Mouse (Mus musculus) lung, postnatal 25 days (tissue): ENCODE measurements around the gene Olfr313.
"Not testable (repeated sequence)": the region's sequence is repeated elsewhere in the genome, so short reads cannot be mapped to it uniquely, and the experiment has no call there.

Experiments used
- DNase-seq: peaks from one replicate; pipeline ENCODE4 v3.0.0; 2022; ENCODE audit warnings: low spot score

Olfr313 gene

DNA sequence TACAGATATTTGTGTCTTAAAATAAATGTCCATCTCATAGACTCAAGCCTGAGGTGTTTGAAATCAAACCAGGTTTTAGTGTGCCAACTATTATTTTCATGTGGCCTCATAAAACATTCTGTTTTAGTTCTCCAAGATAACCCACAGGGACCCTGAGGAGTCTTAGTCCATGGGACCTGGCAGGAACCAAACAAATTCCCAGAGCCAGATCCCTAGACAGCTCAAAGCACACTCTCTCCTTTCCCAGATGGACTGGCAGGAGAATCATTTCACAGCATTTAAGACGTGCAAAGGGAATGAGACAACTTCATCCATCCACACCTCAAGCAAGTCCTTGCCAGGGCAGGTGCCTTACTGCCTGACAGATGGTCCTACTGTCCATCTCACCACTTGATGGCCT is at the start of gene Olfr313:
Olfr313 (plus strand) TSS at position 301 of the 400 bp plus-strand sequence.
- DNase-seq, result not testable (repeated sequence)

DNA sequence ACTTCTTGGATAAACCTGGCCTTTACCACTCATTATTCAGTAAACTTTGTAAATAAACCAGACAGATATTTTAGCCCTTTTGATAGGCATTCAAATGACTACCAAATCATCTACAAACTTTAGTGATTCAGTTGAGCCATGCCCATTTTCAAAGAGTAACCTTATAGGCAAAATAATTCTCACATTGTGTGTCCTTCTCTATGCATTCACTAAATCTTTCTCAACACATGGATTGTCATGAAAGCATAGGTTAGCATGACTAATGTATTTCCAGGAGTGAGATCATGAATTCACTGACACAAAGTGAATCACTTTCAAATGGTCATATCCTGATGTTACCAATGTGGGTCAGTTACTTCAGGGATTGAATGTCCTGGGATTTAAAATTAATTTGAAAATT is 41.9 kb upstream of the Olfr313 start, which contains the start of gene Olfr315:
Olfr315 (plus strand) TSS at position 301 of the 400 bp plus-strand sequence.
- DNase-seq, result no peak

DNA sequence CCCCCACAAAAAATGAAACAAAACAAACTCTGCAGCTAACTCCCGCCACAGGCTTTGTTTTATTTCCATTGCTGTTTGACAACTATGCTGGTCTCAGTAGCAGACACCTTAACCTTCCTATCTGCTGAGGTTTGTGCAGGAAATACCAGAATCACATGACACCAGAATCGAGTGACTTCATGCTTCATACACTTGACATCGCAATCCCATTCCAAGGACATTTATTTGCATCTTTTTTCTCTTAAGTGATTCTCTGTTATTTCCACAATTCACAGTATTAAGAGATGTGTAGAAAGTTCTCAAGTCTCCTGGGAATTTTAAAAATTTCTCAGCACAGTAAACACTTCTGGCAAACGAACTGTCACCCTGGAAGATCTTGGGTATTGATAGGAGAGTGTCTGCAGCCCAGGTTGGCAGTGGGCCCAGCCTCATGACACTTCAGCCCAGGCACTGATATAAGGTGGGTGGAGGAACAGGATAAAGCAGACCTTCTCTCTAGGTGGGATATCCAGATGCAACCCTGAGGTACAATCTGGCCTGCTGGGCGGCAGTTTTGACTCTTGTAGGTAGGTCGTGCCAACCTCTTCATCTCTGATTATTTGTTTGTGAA is 32.2 kb upstream of the Olfr313 start, which contains the start of gene Olfr314:
Olfr314 (plus strand) TSS at position 473 of the 610 bp plus-strand sequence.
- no peak for DNase-seq

DNA sequence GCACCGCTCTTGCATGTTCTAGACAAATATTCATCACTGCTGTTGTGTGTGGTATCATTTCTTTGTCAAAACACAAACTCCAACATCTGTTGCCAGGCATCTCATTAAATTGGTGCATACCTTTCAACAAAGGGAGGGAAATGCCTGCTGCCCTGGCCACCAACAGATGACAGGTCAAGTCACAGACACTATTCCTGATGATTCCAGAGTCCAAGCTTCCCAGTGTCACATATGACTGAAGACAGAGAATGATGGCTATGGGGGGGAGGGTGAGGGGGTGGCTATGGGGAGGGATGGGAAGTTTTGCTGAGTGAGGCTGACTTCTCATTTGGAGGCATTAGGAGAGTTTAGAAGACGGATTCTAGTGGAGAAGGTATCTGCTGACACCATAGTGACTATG is 30.6 kb upstream of the Olfr313 start:
- DNase-seq, result no peak

DNA sequence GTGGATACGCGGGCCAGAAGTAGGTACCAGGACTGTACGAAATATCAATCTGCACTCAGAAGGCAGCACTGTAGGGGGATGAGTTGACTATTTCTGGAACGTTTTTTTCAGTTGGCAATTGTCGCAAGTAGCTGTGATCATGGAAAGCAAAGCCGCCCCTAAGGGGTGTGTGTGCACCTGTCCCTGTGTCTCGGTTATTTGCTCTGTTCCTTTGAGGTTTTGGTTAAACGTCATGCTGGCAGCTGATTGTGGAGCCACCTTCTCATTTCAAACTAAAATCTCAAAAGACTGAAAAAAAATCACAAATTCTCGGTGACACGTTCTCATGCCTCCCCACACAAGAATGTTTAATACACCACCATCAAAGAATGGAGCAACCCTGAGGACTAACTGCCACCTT is 27.1 kb upstream of the Olfr313 start:
- DNase-seq, result no peak

DNA sequence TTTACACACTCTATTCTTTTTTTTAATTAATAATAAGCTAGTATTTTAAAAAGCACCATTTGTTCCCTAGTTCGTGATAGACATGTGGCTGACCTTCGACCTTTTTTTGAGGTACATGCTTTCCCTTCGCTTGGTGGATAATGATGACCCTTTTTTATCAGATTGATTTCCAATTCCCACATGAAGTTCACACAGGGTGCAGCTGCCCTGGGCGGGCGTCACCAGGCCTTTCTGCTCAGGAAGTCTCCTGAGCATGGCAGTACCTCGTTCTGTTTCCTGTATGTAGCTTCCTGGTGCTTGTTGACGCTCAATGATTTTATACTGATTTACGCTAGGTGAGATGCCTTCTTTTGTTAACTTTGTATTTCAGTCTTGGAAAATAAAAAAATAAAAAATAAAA is 26.5 kb upstream of the Olfr313 start:
- no peak for DNase-seq

DNA sequence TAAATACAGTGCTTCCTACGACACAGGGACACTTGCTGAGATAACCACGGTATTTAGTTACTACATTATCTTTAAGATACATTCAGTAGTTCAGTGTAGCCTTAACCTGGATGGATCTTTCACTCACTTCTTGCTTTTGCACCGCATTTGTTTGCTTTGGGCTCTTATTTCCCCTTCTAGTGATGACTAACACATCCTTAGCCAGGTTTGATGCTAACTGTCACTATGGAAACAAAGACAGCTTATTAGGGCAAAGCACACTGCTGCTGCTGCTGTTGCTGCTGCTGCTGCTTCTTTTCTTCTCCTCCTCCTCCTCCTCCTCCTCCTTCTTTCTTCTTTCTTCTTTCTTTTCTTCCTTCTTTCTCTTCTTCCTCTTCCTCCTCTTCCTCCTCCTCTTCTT is 25.3 kb upstream of the Olfr313 start:
- DNase-seq, result no peak

DNA sequence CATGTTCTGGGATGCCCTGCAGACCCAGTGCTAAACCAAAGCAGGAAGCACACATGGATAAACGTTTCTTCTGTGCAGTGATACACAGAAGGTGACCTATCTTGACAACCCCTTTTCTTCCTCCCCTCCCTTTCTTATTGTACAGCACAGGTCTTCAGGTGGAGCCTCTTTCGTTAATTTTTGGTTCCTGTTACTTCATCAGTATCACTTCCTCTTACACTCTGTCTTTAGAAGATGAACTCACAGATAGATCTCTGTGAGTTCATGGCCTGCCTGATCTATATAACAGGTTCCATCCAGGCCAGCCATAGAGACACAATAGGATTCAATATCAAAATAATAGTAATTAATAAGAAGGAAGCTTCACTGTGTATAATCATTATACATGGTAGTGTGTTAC is 24.7 kb upstream of the Olfr313 start:
- DNase-seq, result no peak

DNA sequence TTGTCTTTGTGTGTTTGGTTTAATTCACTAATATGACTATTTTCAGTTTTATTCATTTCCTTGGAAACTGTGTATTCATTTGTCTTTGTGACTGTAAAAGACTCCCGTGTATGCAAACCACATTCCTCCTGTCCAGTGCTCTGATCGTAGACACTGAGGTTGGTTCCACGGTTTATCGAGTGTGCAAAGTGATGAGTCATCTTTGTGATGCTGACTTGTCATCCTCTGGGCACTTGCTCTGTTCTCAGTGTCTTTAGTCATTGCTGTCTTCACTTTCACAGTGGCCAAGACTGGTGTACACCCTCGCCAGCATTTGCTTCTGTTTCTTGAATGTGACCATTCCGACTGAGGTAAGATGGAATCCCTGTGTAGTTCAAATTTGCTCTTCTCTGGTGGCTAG is 24.2 kb upstream of the Olfr313 start:
- no peak for DNase-seq

DNA sequence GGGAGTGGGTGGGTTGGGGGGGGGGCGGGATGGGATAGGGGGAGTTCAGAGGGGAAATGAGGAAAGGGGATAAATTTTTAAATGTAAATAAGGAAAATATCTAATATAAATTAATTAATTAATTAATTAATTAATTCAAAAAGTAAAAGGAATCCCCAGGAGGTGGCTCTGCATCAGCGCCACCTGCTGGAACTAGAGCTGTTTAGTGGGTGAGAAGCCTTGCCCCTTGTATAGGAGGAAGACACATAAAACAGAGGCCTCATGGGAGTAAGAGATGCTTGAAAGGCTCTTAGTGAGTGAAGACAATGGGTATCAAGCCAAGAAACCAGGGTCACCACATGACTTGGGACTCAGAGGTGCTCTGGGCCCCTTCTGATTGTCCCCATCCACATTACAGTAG is 18.9 kb upstream of the Olfr313 start:
- no peak for DNase-seq

DNA sequence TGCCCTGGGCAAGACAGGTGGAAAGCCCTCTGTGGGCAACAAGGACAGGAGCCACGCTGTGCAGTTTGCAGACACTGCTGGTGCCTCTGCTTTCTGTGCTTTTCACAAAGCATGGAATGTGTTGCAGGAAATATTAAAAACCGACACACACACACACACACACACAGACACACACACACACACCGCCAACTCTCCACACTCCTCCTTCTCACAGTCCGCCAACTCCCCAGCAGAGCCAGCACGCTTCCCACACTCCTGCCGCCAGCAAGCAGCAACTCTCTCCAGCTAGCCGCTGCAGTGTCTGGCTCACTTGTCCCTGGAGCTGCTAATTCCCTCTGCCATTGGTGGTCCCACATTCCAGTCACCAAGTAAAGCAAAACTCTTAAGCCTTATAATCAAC is 17.9 kb upstream of the Olfr313 start:
- no peak for DNase-seq

DNA sequence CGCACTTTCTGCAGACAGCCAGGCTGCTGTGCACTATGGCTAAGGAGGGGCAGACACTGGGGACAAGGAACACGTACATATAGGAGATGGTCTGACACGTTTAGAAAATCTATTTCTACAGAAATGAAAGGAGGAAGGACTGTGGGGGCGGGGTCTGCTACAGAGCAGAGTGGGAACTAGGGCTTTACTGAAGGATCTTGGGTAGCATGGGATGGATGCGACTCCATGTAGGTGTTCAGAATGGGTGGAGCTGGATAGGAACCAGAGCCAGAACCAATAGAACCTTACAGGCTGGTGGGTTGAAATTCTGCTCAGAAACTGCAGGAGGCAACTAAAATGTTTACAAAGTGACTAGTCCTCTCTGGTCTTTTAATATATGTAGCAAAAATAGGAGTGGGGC is 15.1 kb upstream of the Olfr313 start:
- no peak for DNase-seq

DNA sequence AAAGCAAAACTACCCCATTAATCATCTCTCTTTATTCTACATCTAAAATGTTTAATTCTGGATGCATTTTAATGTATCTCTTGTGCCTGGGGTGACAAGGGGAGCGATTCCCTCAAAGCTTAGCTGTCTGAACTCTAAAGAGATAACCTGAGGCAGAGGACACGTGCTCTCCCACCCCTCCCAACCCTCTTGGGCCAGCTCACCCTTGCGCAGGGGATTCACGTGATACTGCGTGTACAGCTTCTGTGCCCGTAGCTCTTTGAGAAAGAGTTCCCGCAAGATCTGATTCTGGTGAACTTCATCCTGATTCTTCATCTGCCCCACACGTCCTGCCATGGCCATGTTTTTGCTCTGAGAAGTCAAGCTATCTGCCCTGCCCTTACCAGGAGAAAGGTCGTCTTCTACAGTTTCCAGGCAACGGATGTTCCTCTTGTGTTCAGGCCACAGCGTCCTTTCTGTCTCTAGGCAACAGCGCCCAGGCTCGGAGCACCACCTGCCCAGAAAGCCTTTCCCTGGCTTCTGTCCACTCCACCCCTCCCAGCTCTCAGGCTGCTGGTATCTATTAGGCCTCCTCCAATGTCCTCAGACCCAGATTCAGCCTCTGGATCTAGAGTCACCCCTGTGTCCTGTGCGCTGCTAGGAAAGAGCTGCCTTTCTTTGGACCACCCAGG is 13.1 kb upstream of the Olfr313 start, which contains the start of gene Fam183b:
Fam183b (minus strand) TSS at position 403 of the 671 bp plus-strand sequence.
- no peak for DNase-seq

DNA sequence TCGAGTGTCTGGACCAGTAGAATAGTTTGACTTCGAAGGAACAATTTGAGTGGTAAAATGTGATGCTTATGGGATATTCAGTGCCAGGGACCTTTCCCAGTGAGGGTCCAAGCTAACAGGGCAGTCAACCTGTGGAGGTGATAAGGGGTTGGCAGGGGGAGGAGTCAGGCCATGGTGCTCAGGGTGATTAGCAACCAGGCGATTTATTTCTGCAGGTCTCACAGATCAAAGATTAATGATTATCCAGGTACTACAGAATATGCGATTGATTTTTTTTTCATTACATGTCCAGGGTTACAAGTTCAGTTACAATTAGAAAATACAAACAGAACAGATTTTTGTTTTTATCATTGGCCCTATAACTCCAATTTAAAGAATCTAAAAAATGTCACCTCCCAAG is 10.9 kb upstream of the Olfr313 start:
- no peak for DNase-seq

DNA sequence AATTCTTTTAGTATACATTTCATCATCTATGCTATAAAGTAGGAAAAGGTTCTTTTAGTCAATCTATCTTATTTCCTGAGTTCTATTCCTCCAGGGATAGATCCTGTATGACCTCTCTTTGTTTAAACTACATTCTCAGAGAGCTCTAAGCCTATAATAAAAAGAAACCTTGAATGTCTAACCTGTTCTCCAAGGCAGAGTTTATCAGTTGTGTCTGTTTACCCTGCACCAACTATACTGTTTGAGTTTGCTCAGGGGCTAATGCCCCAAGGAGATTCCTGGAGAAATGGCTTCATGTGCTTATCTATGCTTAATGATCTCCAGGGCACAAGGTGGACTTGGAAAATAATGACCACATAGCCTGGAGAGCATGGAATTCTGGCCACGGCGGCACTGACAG is 10.4 kb upstream of the Olfr313 start:
- DNase-seq, result no peak

DNA sequence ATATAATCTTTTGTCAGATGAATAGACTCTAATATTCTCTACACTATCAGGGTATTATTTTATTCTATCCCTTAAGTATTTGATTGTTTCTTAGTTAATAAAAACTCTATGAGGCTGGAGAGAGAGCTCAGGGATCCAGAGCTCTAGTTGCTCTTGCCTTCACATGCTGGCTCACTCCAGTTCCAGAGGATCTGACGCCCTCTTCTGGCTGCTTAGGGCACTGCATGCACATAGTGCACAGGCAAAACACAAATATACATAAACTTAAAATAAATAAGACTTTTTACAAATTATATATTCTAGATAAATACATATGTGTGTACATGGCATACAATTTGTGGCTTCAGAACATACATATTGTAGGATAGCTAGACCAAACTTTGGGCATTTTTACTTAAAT is 2.8 kb upstream of the Olfr313 start:
- no peak for DNase-seq

DNA sequence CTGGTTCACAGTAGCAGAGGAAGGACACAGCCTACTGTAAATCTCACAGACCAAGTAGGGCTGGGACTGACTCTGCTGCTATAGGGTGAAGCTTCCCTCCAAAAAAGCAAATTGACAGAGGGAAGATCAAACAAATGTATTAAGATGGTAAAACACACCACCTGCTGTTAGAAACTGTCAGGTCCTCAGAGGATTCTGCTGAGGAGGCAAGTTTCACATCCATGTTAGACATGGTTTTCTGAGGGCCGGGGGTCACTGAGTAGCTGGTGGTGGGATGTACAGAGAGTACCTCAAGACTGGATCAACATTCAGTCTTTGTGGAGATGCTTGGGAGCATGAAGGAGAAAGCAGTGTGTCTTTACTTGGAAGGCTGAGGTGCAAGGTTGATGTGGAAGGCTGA is 876 bp downstream of the Olfr313 start:
- DNase-seq, result no peak

DNA sequence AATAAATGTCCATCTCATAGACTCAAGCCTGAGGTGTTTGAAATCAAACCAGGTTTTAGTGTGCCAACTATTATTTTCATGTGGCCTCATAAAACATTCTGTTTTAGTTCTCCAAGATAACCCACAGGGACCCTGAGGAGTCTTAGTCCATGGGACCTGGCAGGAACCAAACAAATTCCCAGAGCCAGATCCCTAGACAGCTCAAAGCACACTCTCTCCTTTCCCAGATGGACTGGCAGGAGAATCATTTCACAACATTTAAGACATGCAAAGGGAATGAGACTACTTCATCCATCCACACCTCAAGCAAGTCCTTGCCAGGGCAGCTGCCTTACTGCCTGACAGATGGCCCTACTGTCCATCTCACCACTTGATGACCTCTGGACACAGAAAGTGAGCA is 14.1 kb downstream of the Olfr313 start, which contains the start of gene Olfr312:
Olfr312 (plus strand) TSS at position 301 of the 400 bp plus-strand sequence.
- DNase-seq, result not testable (repeated sequence)

DNA sequence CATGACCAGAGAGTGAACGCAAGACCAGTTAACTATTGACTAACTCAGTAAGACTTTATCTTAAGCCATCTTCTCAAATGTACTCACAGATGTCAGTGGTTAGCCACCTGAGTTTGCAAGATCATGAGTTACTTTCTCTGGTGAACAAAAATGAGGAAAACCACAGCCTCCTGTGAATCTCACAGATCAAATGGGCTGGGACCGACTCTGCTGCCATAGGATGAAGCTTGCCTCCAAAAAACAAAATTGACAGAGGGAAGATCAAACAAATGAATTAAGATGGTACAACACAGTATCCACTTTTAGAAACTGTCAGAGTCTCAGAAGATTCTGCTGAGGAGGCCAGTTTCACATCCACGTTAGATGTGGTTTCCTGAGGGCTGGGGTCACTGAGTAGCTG is 15.0 kb downstream of the Olfr313 start:
- no peak for DNase-seq

DNA sequence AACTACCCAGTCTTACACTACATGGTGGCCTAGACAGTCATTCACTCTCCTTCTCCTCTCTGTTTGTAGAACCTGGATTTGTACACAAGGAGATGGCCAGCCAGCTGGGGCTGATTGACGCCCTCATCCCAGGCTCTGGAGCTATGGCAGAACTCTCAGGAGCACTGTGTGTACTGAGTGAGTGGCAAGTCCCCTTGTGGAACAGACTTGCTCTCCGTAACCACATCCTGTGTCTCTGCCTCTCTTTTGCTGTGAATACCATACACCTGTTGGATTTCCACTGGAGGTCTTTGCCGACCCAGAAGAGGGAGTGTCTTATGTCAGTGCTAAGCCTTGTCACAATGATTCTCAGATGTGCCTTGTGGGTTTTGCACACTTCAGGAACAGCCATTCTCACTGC is 17.7 kb downstream of the Olfr313 start:
- DNase-seq, result not testable (repeated sequence)

DNA sequence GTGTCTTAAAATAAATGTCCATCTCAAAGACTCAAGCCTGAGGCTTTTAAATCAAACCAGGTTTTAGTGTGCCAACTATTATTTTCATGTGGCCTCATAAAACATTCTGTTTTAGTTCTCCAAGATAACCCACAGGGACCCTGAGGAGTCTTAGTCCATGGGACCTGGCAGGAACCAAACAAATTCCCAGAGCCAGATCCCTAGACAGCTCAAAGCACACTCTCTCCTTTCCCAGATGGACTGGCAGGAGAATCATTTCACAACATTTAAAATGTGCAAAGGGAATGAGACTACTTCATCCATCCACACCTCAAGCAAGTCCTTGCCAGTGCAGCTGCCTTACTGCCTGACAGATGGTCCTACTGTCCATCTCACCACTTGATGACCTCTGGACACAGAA is 24.2 kb downstream of the Olfr313 start, which contains the start of gene Olfr311:
Olfr311 (plus strand) TSS at position 301 of the 400 bp plus-strand sequence.
- DNase-seq, result not testable (repeated sequence)

DNA sequence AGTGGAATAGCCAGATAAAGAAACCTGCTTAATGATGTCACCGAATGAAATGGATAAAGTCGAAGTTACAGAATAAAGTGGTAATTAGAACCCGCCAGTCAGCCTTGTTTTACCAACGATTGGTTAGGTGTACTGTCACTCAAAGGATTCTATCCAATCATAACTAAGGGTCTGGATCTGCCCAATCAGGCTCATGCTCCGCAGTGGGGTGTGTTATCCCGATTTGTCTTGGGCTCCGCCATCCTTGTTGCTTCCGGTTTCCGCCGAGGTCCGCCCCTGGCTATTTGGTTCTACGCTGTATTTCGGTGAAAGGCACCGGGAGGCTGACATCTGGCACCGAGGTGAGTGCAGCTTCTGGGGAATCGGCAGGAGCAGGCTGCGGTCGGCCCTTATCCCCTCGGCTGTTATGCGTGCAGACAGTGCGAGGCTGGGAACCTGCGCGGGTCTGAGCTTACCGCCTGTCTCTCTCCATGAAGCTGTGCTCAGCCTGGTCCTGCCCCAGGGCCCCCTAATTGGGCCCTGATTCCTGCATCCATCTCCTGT is 32.2 kb downstream of the Olfr313 start, which contains the start of gene Gm12258:
Gm12258 (plus strand) TSS at position 240 of the 543 bp plus-strand sequence.
- peak; percentile 98 for DNase-seq

DNA sequence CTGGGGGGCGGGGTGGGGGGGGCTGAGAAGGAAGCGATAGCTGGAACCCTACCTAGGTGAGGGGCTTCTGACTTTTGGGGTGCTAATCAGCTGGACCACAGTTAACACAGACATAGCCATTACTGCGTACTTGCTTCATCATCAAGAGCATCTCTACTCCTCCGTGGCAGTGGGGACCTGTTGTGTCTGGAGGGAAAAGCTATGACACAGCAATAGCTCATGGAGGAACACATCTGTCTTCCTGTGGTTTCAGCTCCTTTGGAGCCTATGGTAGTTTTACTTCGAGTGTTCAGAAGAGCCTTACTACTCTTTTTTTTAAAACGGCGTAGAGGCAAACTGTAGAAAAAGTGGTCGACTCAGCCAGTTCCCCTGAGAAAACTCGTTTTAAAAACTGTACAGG is 32.8 kb downstream of the Olfr313 start:
- DNase-seq, result no peak
